Mouse (Mus musculus) lung, postnatal 0 days (tissue): ENCODE measurements around the gene Thbs4. TPM values are rescaled to one million over a fixed set of nuclear protein-coding genes. Genes with fewer than 3 reads are reported as not detected.

Experiments
- ATAC-seq: fragments of 200-750 bp; cut with Nextera tagmentation; 2 replicates; pipeline ENCODE4 v1.8.0; 2017; ENCODE audit warnings: moderate library complexity
- DNase-seq: peaks from one replicate; pipeline ENCODE4 v3.0.0-alpha.2; 2016; ENCODE audit warnings: low spot score
- H3K27ac ChIP-seq: fragments of 300-500 bp; sonication (generic); 2 replicates; pipeline ENCODE4 v1.5.1; 2014; ENCODE audit warnings: antibody characterized with exemption, mild to moderate bottlenecking, low read length, mixed read lengths
- H3K27me3 ChIP-seq: fragments of 300-500 bp; sonication (generic); replicated peaks from 2 replicates; pipeline ENCODE4 v1.6.1; 2014; ENCODE audit warnings: low read length, mixed read lengths; ENCODE audit not compliant: insufficient read depth
- H3K36me3 ChIP-seq: fragments of 300-500 bp; sonication (generic); 2 replicates; pipeline ENCODE4 v1.6.1; 2014; ENCODE audit warnings: low read length, mixed read lengths; ENCODE audit not compliant: insufficient read depth
- H3K4me1 ChIP-seq: fragments of 300-500 bp; sonication (generic); 2 replicates; pipeline ENCODE4 v1.6.1; 2014; ENCODE audit warnings: antibody characterized with exemption, low read depth, low read length, mixed read lengths; ENCODE audit not compliant: insufficient read depth
- H3K4me2 ChIP-seq: fragments of 300-500 bp; sonication (generic); replicated peaks from 2 replicates; pipeline ENCODE4 v1.6.1; 2014; ENCODE audit warnings: low read depth, mild to moderate bottlenecking, low read length, moderate library complexity, mixed read lengths
- H3K4me3 ChIP-seq: fragments of 300-500 bp; sonication (generic); 2 replicates; pipeline ENCODE4 v1.5.1; 2014; ENCODE audit warnings: low read depth, low read length
- H3K9ac ChIP-seq: fragments of 300-500 bp; sonication (generic); replicated peaks from 2 replicates; pipeline ENCODE4 v1.6.1; 2014; ENCODE audit warnings: low read depth, mild to moderate bottlenecking
- H3K9me3 ChIP-seq: fragments of 300-500 bp; sonication (generic); 2 replicates; pipeline ENCODE4 v1.6.1; 2016; ENCODE audit warnings: low read length, mixed read lengths
- CTCF ChIP-seq: IDR thresholded peaks from 2 replicates; pipeline ENCODE4 v1.5.1; 2016; ENCODE audit warnings: antibody characterized with exemption, mild to moderate bottlenecking
- EP300 ChIP-seq: IDR thresholded peaks from 2 replicates; pipeline ENCODE4 v1.6.1; 2016; ENCODE audit warnings: antibody characterized with exemption, mild to moderate bottlenecking, control low read depth
- WGBS: fragments of 180-500 bp; shearing (Covaris S2); extraction: QIAGEN DNeasy Blood & Tissue Kit; methylation state at CpG from one replicate; pipeline ENCODE4 v1.1.7; 2014; 5-methylcytosine and 5-hydroxymethylcytosine counted together
- polyA plus RNA-seq: library from polyadenylated mRNA; unstranded; fragments of >200 nt; fragmentation: Nextera tagmentation; extraction: Ambion mirVana; gene quantifications from 2 replicates; pipeline ENCODE4 v1.2.1, GENCODE M21; 2015

Gene Thbs4
- polyA plus RNA-seq, 1 experiment from 2014 or later = 0.76 TPM

DNA sequence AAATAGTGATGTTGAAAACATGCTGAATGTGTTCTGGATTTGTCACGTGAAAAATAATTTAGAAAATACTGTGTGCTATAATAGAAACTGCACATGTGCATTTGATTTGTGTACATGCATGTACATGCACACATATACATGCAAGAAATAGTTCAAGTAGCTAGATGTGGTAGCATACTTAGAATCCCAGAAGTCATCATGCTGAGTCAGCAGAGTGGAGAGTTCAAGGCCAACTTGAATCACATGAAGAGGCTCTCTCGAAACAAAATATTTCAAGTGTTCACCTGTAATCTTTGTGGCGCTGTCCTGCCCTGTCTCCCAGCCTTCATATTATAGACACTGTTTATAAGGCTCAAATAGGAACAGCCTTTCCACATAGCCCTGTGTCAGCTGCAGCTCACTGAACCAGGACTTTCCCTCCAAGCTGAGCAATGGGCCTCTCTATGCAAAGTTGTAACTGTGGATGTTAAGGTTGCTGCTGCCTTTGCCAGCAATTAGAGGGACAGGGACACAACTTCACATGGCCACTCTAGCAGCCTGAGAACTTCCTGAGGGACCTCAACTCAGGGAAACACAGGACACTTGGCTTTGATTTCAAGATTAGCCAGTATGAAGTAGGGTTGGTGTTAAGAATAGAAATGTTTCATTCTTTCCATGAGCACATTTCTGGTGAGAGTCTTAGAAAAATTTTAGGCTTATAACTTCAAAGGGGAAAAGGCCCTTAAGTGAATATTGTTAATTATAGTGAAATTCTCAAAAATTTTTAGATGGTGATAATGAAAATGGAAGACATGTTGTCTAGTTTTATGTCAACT, 76.6 kb downstream of the Thbs4 start:
- no peaks in the 10 kb centered on the region for H3K4me1 ChIP-seq
- DNase-seq (no peak), ATAC-seq (peak; percentile 33; the same call in 1 of the 2 replicates)
- no peak overlapping the region for H3K27ac ChIP-seq
- no peak overlapping the region for H3K4me2 ChIP-seq
- no peak overlapping the region for H3K9ac ChIP-seq
- TF ChIP-seq EP300 = no peak
- TF ChIP-seq CTCF = no peak
- no peaks in the 10 kb centered on the region for H3K36me3 ChIP-seq
- no peaks in the 10 kb centered on the region for H3K9me3 ChIP-seq
- H3K4me3 ChIP-seq = no peak overlapping the region
- 73% methylated on average over 3 of the region's 3 CpGs for WGBS
- no peaks in the 10 kb centered on the region for H3K27me3 ChIP-seq

- WGBS = 87% methylated on average over 4 of the region's 4 CpGs
- no peaks in the 10 kb centered on the region for H3K4me1 ChIP-seq
- no peak for DNase-seq
- H3K4me3 ChIP-seq = no peak overlapping the region
- no peaks in the 10 kb centered on the region for H3K9me3 ChIP-seq
- H3K36me3 ChIP-seq = peaks cover 8% of the 10 kb centered on the region; the same call in 1 of the 2 replicates
- no peak for TF ChIP-seq EP300
- TF ChIP-seq CTCF = no peak
- no peak overlapping the region for H3K27ac ChIP-seq
- no peak overlapping the region for H3K4me2 ChIP-seq
- no peak overlapping the region for H3K9ac ChIP-seq
- ATAC-seq = no peak
- no peaks in the 10 kb centered on the region for H3K27me3 ChIP-seq
Observed at GRCm38 (mm10) chr13:92712619-92713018, 82.0 kb downstream of the Thbs4 start.

DNA sequence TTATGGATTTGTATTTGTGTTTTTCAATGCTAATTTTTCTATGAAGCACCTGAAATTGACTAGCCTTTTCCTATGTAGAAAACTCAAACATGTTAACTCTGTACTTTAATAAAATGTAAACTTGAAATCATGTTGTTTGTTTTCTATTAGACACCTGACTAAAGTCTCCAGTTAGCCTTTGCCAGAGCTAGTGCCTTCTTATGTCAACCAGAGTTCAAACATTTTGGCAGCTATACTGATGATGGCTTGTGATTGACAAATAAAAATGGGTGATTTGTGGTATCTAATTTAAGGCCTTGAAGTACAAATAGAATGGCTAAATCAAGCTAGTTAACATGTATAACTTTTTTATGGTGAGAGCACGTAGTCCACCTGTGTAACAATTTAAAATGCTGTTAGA, 82.8 kb downstream of the Thbs4 start:
- Histone ChIP-seq H3K27ac (no peak overlapping the region), H3K4me2 (no peak overlapping the region), H3K9ac (no peak overlapping the region), H3K36me3 (peaks cover 8% of the 10 kb centered on the region; the same call in 1 of the 2 replicates), H3K4me1 (no peaks in the 10 kb centered on the region), H3K4me3 (no peak overlapping the region), H3K27me3 (no peaks in the 10 kb centered on the region), H3K9me3 (no peaks in the 10 kb centered on the region)
- TF ChIP-seq CTCF = no peak
- no peak for TF ChIP-seq EP300
- ATAC-seq (no peak), DNase-seq (no peak)
- WGBS = 94% methylated on average over 1 of the region's 1 CpGs

GRCm38 (mm10) chr13:92710361-92710760, 84.3 kb downstream of the Thbs4 start:
- no peak overlapping the region for H3K4me2 ChIP-seq
- H3K36me3 ChIP-seq = peaks cover 16% of the 10 kb centered on the region; the same call in 1 of the 2 replicates
- no peak for TF ChIP-seq CTCF
- TF ChIP-seq EP300 = no peak
- WGBS = 54% methylated on average over 1 of the region's 1 CpGs
- H3K9me3 ChIP-seq = no peaks in the 10 kb centered on the region
- no peak overlapping the region for H3K4me3 ChIP-seq
- H3K4me1 ChIP-seq = no peaks in the 10 kb centered on the region
- no peak overlapping the region for H3K9ac ChIP-seq
- H3K27me3 ChIP-seq = no peaks in the 10 kb centered on the region
- ATAC-seq = no peak
- DNase-seq = no peak
- H3K27ac ChIP-seq = no peak overlapping the region

DNA sequence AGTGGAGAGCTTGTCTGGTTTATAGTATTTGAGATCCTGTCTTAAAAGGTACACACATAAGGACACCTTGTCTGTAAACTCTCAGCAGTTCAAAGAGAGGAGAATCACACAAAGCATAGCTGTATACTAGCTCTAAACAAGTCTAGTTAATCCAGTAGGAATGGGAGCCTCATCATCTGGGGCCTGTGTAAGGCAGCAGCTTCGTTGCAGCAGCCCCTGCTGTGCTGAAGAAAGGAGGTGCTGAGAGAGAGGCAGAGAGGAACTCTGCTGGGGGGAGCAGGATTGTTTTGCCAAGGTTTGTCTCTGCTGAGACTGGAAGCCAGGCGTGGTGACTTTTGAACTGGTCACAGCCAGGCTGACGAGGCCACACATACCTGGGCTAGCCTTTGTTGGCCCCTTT, 85.1 kb downstream of the Thbs4 start:
- Histone ChIP-seq H3K36me3 (peaks cover 16% of the 10 kb centered on the region; the same call in 1 of the 2 replicates), H3K9ac (no peak overlapping the region), H3K4me3 (no peak overlapping the region), H3K27ac (no peak overlapping the region), H3K4me1 (no peaks in the 10 kb centered on the region), H3K27me3 (no peaks in the 10 kb centered on the region), H3K4me2 (no peak overlapping the region), H3K9me3 (no peaks in the 10 kb centered on the region)
- DNase-seq = no peak
- no peak for ATAC-seq
- TF ChIP-seq CTCF = no peak
- no peak for TF ChIP-seq EP300
- 69% methylated on average over 3 of the region's 3 CpGs for WGBS

DNA sequence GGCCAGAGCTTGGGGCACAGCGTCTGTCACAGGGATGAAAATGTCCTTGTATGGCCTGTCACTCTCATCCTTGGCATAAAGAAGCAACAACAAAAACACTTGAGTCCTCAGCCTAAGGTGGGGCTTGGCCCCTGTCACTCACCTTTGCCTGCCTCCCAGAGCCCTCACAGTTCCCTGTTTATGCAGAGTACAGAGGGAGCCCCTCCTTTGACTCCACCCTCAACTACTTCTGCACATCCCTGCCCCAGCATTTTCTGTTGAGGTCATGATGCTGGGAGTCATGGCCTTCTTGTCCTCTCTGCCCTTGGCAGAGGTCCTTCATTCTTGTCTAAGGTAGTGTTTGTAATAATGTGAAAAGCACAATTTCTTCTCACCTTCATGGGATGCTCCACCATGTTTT, 86.2 kb downstream of the Thbs4 start:
- H3K9me3 ChIP-seq = no peaks in the 10 kb centered on the region
- WGBS = 90% methylated on average over 1 of the region's 1 CpGs
- ATAC-seq (no peak), DNase-seq (no peak)
- H3K36me3 ChIP-seq = peaks cover 16% of the 10 kb centered on the region; the same call in 1 of the 2 replicates
- no peak overlapping the region for H3K4me3 ChIP-seq
- H3K27me3 ChIP-seq = no peaks in the 10 kb centered on the region
- H3K4me1 ChIP-seq = no peaks in the 10 kb centered on the region
- H3K9ac ChIP-seq = no peak overlapping the region
- no peak overlapping the region for H3K4me2 ChIP-seq
- TF ChIP-seq CTCF (no peak), EP300 (no peak)
- H3K27ac ChIP-seq = no peak overlapping the region
